Mouse (Mus musculus): ENCODE data around the gene Tcf12.

DNA sequence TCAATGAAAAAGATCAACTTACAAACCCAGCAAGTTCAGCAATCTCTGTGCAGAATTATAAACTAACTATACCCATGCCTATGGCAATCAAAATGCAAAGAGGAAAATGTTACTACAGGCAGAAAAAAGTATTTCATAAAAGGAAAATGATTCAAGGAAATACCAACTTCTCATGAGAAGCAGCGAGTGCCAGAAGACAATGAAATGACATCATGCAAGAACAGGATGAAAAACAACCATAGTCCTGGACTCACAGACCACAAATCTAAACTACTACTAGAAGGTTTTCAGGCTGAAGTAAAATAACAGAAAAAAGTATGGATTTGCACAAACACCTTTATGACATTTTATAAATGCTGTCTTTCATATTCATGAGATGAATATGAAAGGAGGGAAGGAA lies 82.1 kb downstream of the Tcf12 start:
- TF ChIP-seq CTCF (IDR thresholded peaks at IDR 0.05; ENCODE audit: low read depth): no peak
- no peak for TF ChIP-seq EP300 (IDR thresholded peaks at IDR 0.05; ENCODE audit: low read depth)
